10 mouse cellular contexts compared by ENCODE assay signal in genomic region chr16:24223901-24224300, GRCm38 (mm10).
"Had no signal": no experiment of that assay in that cellular context is flagged by ENCODE, and none has a peak within 500 bp of the region (broad histone marks: within the 10 kb centered on the region; RNA-seq: fewer than 3 reads in every experiment).

No protein-coding gene starts in this region.

- H3K27ac ChIP-seq: neural tube, embryonic 15.5 days; stomach, embryonic 15.5 days; stomach, postnatal 0 days had no signal

- H3K4me2 ChIP-seq: neural tube, embryonic 15.5 days; stomach, embryonic 15.5 days had no signal

- H3K27me3 ChIP-seq: neural tube, embryonic 15.5 days; stomach, embryonic 15.5 days had no signal

- H3K4me3 ChIP-seq: neural tube, embryonic 15.5 days; stomach, embryonic 15.5 days had no signal

- H3K9me3 ChIP-seq: neural tube, embryonic 15.5 days; stomach, embryonic 15.5 days had no signal

- H3K36me3 ChIP-seq: neural tube, embryonic 15.5 days; stomach, embryonic 15.5 days had no signal

- H3K4me1 ChIP-seq: neural tube, embryonic 15.5 days; stomach, embryonic 15.5 days had no signal

- H3K9ac ChIP-seq: neural tube, embryonic 15.5 days; stomach, embryonic 15.5 days had no signal

- DNase-seq: retina, postnatal 1 day; right cerebral cortex, adult 18-20 months; right cerebral cortex, postnatal 14 days; right cerebral cortex, postnatal 25 days; right cerebral cortex, postnatal 4 days; spleen, adult 18-20 months; thymus, postnatal 25 days had no signal
